Mouse (Mus musculus) spleen, postnatal 10 days (tissue): ENCODE data around the gene Gm49336.

Experiments used
- DNase-seq, 2 experiments: peaks; one replicate each; pipeline ENCODE4 v3.0.0; 2021 to 2022; ENCODE audit warnings: low spot score in 2 of 2

Gm49336 gene

GRCm38 (mm10) chr14:60251281-60252003 is at the start of gene Gm49336, which contains the start of gene Nupl1:
Gm49336 (minus strand) TSS chr14:60251507.
Nupl1 (minus strand) TSS chr14:60251431.
- DNase-seq, result peak; percentile 93 to 99

- DNase-seq, result no peak
Measured at GRCm38 (mm10) chr14:60301024-60301423, 49.7 kb upstream of the Gm49336 start.

GRCm38 (mm10) chr14:60300224-60300991 is 49.1 kb upstream of the Gm49336 start:
- DNase-seq, result no peak

- DNase-seq, result no peak
Measured at GRCm38 (mm10) chr14:60295531-60295930, 44.2 kb upstream of the Gm49336 start.

DNA sequence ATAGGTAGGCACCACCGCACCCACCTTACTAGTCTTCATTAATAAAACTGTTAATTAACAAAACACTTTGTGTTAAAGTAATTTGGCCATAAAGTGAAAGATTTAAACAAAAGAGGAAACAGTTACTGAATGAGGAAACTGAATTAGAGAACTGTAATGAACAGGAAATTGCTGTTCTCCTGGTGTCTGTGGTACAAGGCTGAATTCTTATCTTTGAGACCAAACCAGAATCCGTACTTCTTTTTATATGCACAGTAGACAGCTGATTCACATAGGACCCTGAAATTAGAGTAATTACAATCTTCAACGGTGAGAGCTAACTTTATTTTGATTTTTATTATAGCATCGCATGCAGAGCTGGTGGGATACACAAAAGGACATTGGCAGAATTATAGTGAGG is 39.1 kb upstream of the Gm49336 start:
- no peak for DNase-seq

- DNase-seq, result no peak
Measured at GRCm38 (mm10) chr14:60286194-60286863, 35.0 kb upstream of the Gm49336 start.

DNA sequence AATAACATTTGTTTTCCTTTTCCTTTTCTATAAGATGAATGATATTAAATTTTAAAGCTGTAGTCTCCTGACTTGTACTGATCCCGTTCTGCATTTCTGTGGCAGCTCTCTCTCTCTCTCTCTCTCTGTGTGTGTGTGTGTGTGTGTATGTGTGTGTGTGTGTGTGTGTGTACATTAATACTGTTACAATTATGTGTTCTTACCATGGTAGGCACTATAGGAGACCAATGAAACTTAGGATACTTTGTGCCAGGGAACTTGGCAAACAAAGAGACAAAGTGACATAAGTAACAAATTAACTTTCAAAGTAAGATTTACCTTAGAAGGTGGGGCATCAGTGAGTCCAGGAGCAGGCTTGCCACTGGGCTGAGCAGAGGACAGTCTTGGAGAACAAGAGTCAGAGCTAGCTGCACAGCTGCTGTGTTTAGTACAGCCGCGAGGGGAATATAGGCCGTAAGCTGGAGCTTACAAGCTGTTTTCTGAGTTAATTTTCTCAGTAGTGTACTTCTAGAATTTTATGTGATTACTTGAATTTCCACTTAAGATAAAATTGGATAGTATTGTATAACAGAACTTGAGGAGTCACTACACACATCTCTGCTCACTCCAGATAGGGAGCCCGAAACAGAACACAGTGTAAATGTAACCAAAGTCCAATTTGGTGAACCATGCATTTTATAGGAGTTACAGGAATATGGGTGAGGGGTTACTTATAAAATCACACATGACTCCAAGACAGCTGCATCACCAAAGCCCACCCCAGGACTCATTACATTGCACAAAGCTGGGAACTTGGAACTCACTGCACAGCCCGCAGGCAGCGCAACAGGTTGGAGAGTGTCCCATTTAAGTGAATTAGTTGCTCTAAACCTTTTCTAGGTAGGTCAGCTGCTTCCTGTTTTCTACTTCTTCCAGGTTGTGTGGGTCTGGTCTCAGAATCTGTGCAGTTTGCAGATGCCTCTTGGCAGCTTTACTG is 24.3 kb upstream of the Gm49336 start:
- DNase-seq, result no peak

DNA sequence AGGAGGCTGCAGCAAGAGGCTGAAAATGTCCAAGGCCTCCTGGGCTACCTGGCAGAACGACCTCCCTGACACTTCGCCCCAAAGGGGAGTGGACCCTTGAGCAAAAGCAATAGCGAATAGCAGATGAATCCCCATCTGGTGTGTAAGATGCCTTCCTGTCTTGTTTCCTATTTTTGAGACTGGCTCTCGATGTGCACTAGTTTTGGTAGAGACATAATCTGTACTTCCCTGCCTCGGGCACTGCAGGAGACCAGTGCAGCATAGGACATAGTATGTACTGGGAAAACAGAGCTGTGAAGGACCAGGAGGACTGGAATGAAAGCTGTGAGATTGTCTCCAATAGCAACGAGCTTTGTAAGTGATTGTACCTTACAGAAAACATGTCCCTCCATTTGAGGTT is 22.0 kb upstream of the Gm49336 start:
- DNase-seq, result no peak

DNA sequence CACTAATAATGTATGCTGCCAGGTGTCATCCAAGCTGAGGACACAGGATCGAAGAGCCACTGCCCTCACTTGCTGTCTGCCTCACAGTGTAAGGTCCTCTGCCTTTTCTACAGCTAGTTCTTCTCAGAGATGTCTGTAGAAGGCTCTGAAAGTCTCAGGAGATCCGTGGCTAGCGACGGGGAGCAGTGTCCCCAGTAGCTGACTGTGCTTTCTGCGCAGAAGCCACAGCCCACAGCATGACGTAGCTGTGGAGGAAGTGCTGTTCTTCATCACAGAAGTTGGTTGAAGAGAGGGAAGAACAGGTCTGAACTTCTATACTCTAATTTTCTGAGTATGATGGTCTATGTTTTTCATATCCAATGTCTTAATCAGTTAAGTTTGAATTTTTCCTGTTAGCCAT is 18.0 kb upstream of the Gm49336 start:
- peak in 1 of 2 experiments; percentile 46 for DNase-seq

DNA sequence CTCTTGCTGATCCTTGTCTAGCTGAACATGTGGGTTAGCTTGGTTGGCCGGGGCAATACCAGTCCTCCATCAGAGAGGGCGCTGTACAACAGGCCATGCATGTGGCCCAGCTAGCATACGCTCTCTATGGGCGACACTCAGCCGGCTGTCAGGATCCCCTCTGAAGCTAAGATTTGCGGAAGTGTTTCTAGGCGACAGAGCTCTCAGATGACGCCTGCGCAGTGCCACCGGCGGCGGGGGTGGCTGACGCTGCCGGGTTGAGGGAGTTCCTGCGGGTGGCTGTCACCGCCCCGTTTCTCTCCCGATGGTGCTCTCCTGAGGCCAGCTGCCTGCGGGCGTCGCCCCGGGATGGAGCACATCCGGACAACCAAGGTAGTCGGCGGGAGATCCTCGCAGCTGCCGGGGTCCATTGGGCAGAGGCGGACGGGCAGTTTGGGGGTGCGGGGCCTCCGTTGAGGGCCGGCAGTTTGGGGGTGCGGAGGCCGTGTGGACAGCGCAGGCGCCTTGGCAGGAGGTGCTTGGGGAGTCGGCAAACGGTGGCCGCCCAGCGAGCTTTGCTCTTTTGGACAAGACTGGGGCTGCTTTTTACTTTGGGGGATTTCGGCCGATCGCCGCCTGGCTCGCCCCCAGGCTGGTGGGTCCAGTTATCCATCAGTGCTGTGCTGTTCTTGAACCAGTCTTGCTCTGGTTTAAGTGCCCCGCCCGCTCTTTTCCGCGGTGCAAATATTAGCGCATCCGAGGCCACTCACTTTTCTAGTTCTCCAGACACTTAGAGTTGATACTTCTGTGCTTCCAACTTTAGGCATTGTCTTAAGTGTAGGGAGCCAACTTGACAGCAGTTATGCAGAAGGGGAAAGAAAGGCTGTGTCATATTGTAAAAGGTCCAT is 13.9 kb upstream of the Gm49336 start, which contains the start of gene Mtmr6:
Mtmr6 (plus strand) TSS at position 239 of the 887 bp plus-strand sequence.
- peak; percentile 90 to 95 for DNase-seq

DNA sequence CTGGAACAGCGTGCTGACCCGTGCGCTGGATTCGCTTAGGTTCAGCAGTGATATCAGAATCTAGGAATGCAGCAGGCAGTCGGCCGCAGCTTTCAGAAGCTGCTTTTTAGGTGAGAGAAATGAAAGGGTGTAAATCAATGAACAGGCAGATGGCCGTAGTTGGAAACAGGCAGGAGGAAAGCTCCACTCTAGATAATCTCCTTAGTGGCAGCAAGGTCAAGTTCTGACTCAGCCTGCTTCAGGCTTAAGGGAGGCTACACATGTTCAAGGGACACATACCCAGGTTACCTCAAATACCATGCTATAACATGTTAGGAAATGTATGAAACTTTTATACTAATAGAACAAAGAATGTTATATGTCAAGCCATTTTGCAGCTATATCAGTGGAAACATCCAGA is 11.0 kb upstream of the Gm49336 start:
- no peak for DNase-seq

- DNase-seq, result no peak
Measured at GRCm38 (mm10) chr14:60257851-60258250, 6.5 kb upstream of the Gm49336 start.

GRCm38 (mm10) chr14:60257101-60257500 is 5.8 kb upstream of the Gm49336 start:
- no peak for DNase-seq

DNA sequence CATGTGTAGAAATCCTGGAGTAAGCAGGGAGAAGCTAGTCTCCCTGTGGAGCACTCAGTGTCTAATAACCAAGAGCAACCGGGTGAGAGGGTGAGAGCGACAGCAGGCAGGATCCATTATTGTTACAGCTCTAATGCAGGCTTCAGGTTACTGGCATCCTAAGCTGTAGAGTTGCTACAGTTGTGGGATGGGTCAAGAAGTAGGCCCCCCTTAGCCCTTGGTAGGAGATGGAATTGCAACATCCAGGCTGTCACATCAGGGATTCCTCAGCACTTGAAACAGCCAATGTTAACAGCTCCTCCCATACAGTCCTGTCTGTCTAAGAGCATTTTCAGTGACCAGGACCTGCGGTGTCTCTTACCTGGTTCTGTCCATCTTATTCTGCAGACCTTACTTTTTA is 5.0 kb upstream of the Gm49336 start:
- DNase-seq, result no peak

GRCm38 (mm10) chr14:60254774-60255173 is 3.5 kb upstream of the Gm49336 start:
- no peak for DNase-seq

- no peak for DNase-seq
Measured at GRCm38 (mm10) chr14:60253466-60253865, 2.2 kb upstream of the Gm49336 start.

DNA sequence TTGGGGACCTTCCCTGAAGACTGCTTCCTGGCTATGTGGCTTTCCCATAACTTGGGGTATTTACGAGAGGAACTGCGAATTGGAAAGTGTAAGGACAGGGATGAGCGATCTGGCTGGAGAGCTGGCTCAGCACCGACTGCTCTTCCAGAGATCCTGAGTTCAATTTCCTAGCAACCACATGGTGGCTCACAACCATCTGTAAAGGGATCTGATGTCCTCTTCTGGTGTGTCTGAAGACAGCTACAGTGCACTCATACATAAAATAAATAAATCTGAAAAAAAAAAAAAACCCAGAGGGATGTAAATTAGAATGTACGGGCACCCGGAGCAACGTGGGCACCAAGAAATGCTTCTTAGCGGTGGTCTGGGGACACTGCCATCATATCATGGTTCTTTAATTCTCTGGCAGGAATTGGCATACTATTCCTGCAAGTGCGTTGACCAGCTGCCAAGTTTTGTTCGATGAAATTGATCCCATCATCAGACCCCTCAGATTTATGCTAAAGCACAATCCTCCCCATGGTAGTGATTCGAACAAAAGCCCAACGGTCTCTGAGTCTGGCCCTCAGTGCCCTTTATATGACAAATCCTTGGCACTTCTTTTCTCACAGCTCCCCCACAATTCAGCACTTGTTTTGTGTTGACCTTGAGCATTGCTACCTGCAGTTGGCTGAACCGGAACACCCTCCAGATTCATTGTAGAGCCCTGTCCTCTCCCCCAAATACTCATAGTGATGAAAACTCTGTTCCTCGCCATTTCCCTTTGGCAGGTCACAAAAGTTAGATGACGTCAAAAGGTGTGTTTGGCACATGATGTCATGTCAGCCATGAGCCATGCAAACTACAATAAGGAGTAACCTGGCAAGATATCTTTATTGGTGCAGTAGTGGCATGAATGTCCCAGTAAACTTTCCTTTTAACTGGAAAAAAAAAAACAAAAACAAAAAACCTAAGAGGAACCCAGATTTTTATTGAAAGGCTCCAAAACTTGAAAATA is 995 bp upstream of the Gm49336 start:
- DNase-seq, result no peak

DNA sequence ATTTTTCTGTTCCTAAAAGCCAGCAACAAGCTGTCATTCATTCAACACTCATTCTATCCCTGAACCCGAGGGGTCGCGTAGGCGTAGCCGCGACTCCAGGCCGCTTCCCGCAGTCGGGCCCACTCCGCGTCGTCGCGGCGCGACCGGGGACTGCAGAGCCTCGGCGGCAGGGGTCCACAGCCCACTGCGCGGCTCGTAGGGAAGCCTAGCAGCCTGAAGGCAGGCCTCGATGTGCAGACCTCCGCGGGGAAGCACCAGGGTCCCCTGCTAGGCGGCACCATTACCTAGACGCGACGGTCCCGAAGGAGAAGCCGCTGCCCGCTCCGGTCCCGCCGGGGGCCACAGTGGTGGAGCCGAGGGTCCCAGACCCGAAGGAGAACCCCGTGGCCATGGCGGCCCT is 428 bp downstream of the Gm49336 start:
- no peak for DNase-seq

DNA sequence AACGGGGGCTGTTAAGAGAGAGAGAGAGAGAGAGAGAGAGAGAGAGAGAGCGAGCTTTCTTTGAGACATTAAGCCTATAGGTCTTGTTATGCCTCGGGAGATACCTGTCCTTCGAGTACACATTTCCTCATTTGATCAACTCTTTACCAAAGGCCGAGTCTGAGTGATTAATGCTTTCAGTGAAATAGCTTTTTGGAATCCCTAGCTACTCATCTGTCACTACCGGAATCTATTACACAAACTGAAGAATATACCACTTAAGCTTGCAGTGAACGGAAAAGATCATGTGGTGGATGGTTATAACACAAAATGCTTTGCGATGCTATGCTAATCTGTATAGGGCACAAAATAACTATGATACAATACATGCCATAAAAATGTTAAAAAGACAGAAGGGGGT is 941 bp downstream of the Gm49336 start:
- DNase-seq, result no peak
